Mouse (Mus musculus) megakaryocyte, adult 5-6 weeks (primary cell): ENCODE measurements around the gene BC051142. TPM values are rescaled to one million over a fixed set of nuclear protein-coding genes. Genes with fewer than 3 reads are reported as not detected.
"Not testable (repeated sequence)": the region's sequence is repeated elsewhere in the genome, so short reads cannot be mapped to it uniquely, and the experiment has no call there.

Experiments used
- ATAC-seq: 2 replicates; pipeline ENCODE4 v1.8.0; 2016; ENCODE audit warnings: mild to moderate bottlenecking, inconsistent platforms; ENCODE audit not compliant: poor library complexity, severe bottlenecking
- total RNA-seq, 2 experiments: library from RNA; stranded (forward) in 1 of 2; stranded (reverse) in 1 of 2; fragments of 153-499, 151-499 nt in 1 of 2; fragments of 221-1000, 200-1000 nt in 1 of 2; gene quantifications; 2 replicates each; pipeline versions ENCODE4 v1.2.3 to v1.2.4; 2015 to 2017

The BC051142 gene
- total RNA-seq, 2 experiments from 2014 or later = 0.29 TPM; not detected in 1

GRCm38 (mm10) chr17:34497726-34498125 lies 99.1 kb downstream of the BC051142 start:
- ATAC-seq = not testable (repeated sequence)

GRCm38 (mm10) chr17:34507591-34507990 lies 109.0 kb downstream of the BC051142 start:
- ATAC-seq = no peak

Other genes starting within 250 kb of the BC051142 start
- 105 and 109 TPM in 2 replicates for gene H2-DMb1, start 245.7 kb upstream of the BC051142 start, total RNA-seq (2015)
- gene H2-DMb1, start 245.7 kb upstream of the BC051142 start, total RNA-seq (2017) = 110 and 132 TPM in 2 replicates
- 43.4 and 46.2 TPM in 2 replicates for gene Tap1, start 211.3 kb upstream of the BC051142 start, total RNA-seq (2015)
- gene Tap1, start 211.3 kb upstream of the BC051142 start, total RNA-seq (2017) = 96.5 and 101 TPM in 2 replicates
- 142 and 149 TPM in 2 replicates for gene Psmb9, start 211.1 kb upstream of the BC051142 start, total RNA-seq (2015)
- gene Psmb9, start 211.1 kb upstream of the BC051142 start, total RNA-seq (2017) = 78.7 and 125 TPM in 2 replicates
- 230 and 263 TPM in 2 replicates for gene Psmb8, start 201.1 kb upstream of the BC051142 start, total RNA-seq (2015)
- 339 and 455 TPM in 2 replicates for gene Psmb8, start 201.1 kb upstream of the BC051142 start, total RNA-seq (2017)
- gene Tap2, start 195.3 kb upstream of the BC051142 start, total RNA-seq (2015) = 6.4 and 7.1 TPM in 2 replicates
- 34.2 and 35.9 TPM in 2 replicates for gene Tap2, start 195.3 kb upstream of the BC051142 start, total RNA-seq (2017)
- 4.2 and 4.7 TPM in 2 replicates for gene H2-Ob, start 159.9 kb upstream of the BC051142 start, total RNA-seq (2015)
- 2.4 and 2.5 TPM in 2 replicates for gene H2-Ob, start 159.9 kb upstream of the BC051142 start, total RNA-seq (2017)
- 145 and 162 TPM in 2 replicates for gene H2-Ab1, start 141.1 kb upstream of the BC051142 start, total RNA-seq (2015)
- 136 and 181 TPM in 2 replicates for gene H2-Ab1, start 141.1 kb upstream of the BC051142 start, total RNA-seq (2017)
- gene H2-Aa, start 111.0 kb upstream of the BC051142 start, total RNA-seq (2015) = 193 and 213 TPM in 2 replicates
- gene H2-Aa, start 111.0 kb upstream of the BC051142 start, total RNA-seq (2017) = 91.8 and 109 TPM in 2 replicates
- gene H2-Eb1, start 93.0 kb upstream of the BC051142 start, total RNA-seq (2015) = 35.4 and 38.0 TPM in 2 replicates
- 72.9 and 114 TPM in 2 replicates for gene H2-Eb1, start 93.0 kb upstream of the BC051142 start, total RNA-seq (2017)
- gene H2-Eb2, start 73.2 kb upstream of the BC051142 start, total RNA-seq (2015) = 0.07 and 0.25 TPM in 2 replicates
- gene H2-Eb2, start 73.2 kb upstream of the BC051142 start, total RNA-seq (2017) = not detected in 2 replicates
- 0.09 TPM in 1 of 2 replicates, not detected in the other for gene Btnl2, start 44.0 kb upstream of the BC051142 start, total RNA-seq (2015)
- 0.33 TPM in 1 of 2 replicates, not detected in the other for gene Btnl2, start 44.0 kb upstream of the BC051142 start, total RNA-seq (2017)
- not detected in 2 replicates for gene Btnl1, start 21.7 kb upstream of the BC051142 start, total RNA-seq (2015)
- not detected in 2 replicates for gene Btnl1, start 21.7 kb upstream of the BC051142 start, total RNA-seq (2017)
- gene Btnl4, start 78.5 kb downstream of the BC051142 start, total RNA-seq (2015) = not detected in 2 replicates
- gene Btnl4, start 78.5 kb downstream of the BC051142 start, total RNA-seq (2017) = not detected in 2 replicates
- gene Btnl6, start 118.5 kb downstream of the BC051142 start, total RNA-seq (2015) = not detected in 2 replicates
- gene Btnl6, start 118.5 kb downstream of the BC051142 start, total RNA-seq (2017) = not detected in 2 replicates
- gene Notch4, start 165.4 kb downstream of the BC051142 start, total RNA-seq (2015) = 0.11 TPM in 1 of 2 replicates, not detected in the other
- gene Notch4, start 165.4 kb downstream of the BC051142 start, total RNA-seq (2017) = 0.12 and 0.15 TPM in 2 replicates
- 243 and 248 TPM in 2 replicates for gene Gpsm3, start 191.0 kb downstream of the BC051142 start, total RNA-seq (2015)
- 75.7 and 109 TPM in 2 replicates for gene Gpsm3, start 191.0 kb downstream of the BC051142 start, total RNA-seq (2017)
- gene Pbx2, start 192.4 kb downstream of the BC051142 start, total RNA-seq (2015) = 18.3 and 26.6 TPM in 2 replicates
- 29.3 and 32.7 TPM in 2 replicates for gene Pbx2, start 192.4 kb downstream of the BC051142 start, total RNA-seq (2017)
- 1.8 and 4.8 TPM in 2 replicates for gene Ager, start 199.0 kb downstream of the BC051142 start, total RNA-seq (2015)
- 1.6 and 2.4 TPM in 2 replicates for gene Ager, start 199.0 kb downstream of the BC051142 start, total RNA-seq (2017)
- 44.7 and 59.5 TPM in 2 replicates for gene Rnf5, start 204.9 kb downstream of the BC051142 start, total RNA-seq (2015)
- 8.9 and 11.9 TPM in 2 replicates for gene Rnf5, start 204.9 kb downstream of the BC051142 start, total RNA-seq (2017)
- 29.0 and 36.5 TPM in 2 replicates for gene Agpat1, start 205.4 kb downstream of the BC051142 start, total RNA-seq (2015)
- 24.2 and 24.5 TPM in 2 replicates for gene Agpat1, start 205.4 kb downstream of the BC051142 start, total RNA-seq (2017)
- 0.82 and 0.91 TPM in 2 replicates for gene Egfl8, start 217.2 kb downstream of the BC051142 start, total RNA-seq (2015)
- gene Egfl8, start 217.2 kb downstream of the BC051142 start, total RNA-seq (2017) = 0.57 and 5.0 TPM in 2 replicates
- gene Ppt2, start 229.7 kb downstream of the BC051142 start, total RNA-seq (2015) = 37.0 and 41.4 TPM in 2 replicates
- 25.6 and 26.8 TPM in 2 replicates for gene Ppt2, start 229.7 kb downstream of the BC051142 start, total RNA-seq (2017)
- gene Prrt1, start 230.7 kb downstream of the BC051142 start, total RNA-seq (2015) = 0.22 and 0.73 TPM in 2 replicates
- 0.22 TPM in 1 of 2 replicates, not detected in the other for gene Prrt1, start 230.7 kb downstream of the BC051142 start, total RNA-seq (2017)
- 4.0 and 4.2 TPM in 2 replicates for gene Fkbpl, start 245.9 kb downstream of the BC051142 start, total RNA-seq (2015)
- gene Fkbpl, start 245.9 kb downstream of the BC051142 start, total RNA-seq (2017) = 40.5 and 41.6 TPM in 2 replicates
- gene Atf6b, start 248.3 kb downstream of the BC051142 start, total RNA-seq (2015) = 31.9 and 32.4 TPM in 2 replicates
- gene Atf6b, start 248.3 kb downstream of the BC051142 start, total RNA-seq (2017) = 25.4 and 32.2 TPM in 2 replicates